Mouse (Mus musculus) retina, postnatal 7 days (tissue): ENCODE results near the gene Cldn11.

Experiments
- DNase-seq: peaks from one replicate; pipeline ENCODE4 v3.0.0-alpha.2; 2012; ENCODE audit warnings: low read depth, low spot score

The Cldn11 gene

GRCm38 (mm10) chr3:31160046-31160445 is 10.3 kb downstream of the Cldn11 start:
- no peak for DNase-seq

- DNase-seq: no peak
These were observed 11.6 kb downstream of the Cldn11 start for GRCm38 (mm10) chr3:31161336-31161735.

GRCm38 (mm10) chr3:31162860-31163259 is 13.1 kb downstream of the Cldn11 start:
- no peak for DNase-seq

GRCm38 (mm10) chr3:31165803-31166202 is 16.1 kb downstream of the Cldn11 start:
- no peak for DNase-seq

- DNase-seq: no peak
These were observed 16.7 kb downstream of the Cldn11 start for GRCm38 (mm10) chr3:31166365-31166871.

GRCm38 (mm10) chr3:31190342-31190741 is 40.6 kb downstream of the Cldn11 start:
- DNase-seq: no peak

- DNase-seq: no peak
These were observed 41.7 kb downstream of the Cldn11 start for GRCm38 (mm10) chr3:31191402-31191801.

GRCm38 (mm10) chr3:31199162-31199877 is 49.6 kb downstream of the Cldn11 start:
- no peak for DNase-seq

- DNase-seq: no peak
These were observed 54.2 kb downstream of the Cldn11 start for GRCm38 (mm10) chr3:31203947-31204346.

GRCm38 (mm10) chr3:31205167-31205566 is 55.4 kb downstream of the Cldn11 start:
- no peak for DNase-seq

- DNase-seq: no peak
These were observed 58.3 kb downstream of the Cldn11 start for GRCm38 (mm10) chr3:31208046-31208445.

- DNase-seq: no peak
These were observed 58.8 kb downstream of the Cldn11 start for GRCm38 (mm10) chr3:31208458-31208994.

- DNase-seq: no peak
These were observed 59.3 kb downstream of the Cldn11 start for GRCm38 (mm10) chr3:31209001-31209400.

- no peak for DNase-seq
These were observed 62.7 kb downstream of the Cldn11 start for GRCm38 (mm10) chr3:31212205-31213038.

GRCm38 (mm10) chr3:31213802-31214201 is 64.1 kb downstream of the Cldn11 start:
- no peak for DNase-seq
